Mouse (Mus musculus): ENCODE measurements around the gene Cyp4a12b. TPM values are rescaled to one million over a fixed set of nuclear protein-coding genes. Genes with fewer than 3 reads are reported as not detected.

Gene Cyp4a12b
- not detected in 2 replicates for polyA plus RNA-seq (2012; rRNA removed; ENCODE audit: low replicate concordance)

GRCm38 (mm10) chr4:115411324-115411723 lies at the start of gene Cyp4a12b:
Gene Cyp4a12b, plus strand, starts transcription at chr4:115411624.

DNA sequence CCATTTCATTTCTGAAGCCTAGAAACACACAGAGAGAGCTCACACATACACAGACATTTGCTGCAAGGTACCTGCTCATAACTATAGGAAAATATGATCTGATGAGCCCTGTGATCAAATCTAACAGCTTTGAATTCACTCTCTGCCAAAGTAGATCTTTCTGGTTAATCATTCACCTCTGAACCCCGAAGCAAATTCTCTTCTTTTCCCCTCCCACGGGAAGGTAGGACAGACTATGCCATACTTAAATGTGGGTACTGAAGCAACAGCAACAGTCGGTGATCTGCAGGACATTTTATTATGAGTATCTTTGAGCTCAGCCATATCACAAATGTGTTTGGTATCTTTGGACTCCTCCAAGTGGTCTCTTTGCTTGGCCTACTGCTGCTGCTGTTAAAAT lies 40.9 kb downstream of the Cyp4a12b start, which contains the start of gene Cyp4a30b:
Gene Cyp4a30b (plus strand): TSS at position 301 of the 400 bp plus-strand sequence.

Other genes starting within 250 kb of the Cyp4a12b start
- not detected in 2 replicates for gene Cyp4a29, start 169.5 kb upstream of the Cyp4a12b start, polyA plus RNA-seq (2012; rRNA removed; ENCODE audit: low replicate concordance)
- 0.48 TPM in 1 of 2 replicates, not detected in the other for gene Cyp4a12a, start 112.6 kb upstream of the Cyp4a12b start, polyA plus RNA-seq (2012; rRNA removed; ENCODE audit: low replicate concordance)
- not detected in 2 replicates for gene Cyp4a30b, start 41.0 kb downstream of the Cyp4a12b start, polyA plus RNA-seq (2012; rRNA removed; ENCODE audit: low replicate concordance)
- 0.10 TPM in 1 of 2 replicates, not detected in the other for gene Cyp4a14, start 84.5 kb downstream of the Cyp4a12b start, polyA plus RNA-seq (2012; rRNA removed; ENCODE audit: low replicate concordance)
- gene Cyp4a10, start 106.6 kb downstream of the Cyp4a12b start, polyA plus RNA-seq (2012; rRNA removed; ENCODE audit: low replicate concordance) = 0.19 TPM in 1 of 2 replicates, not detected in the other
- not detected in 2 replicates for gene Cyp4a31, start 152.0 kb downstream of the Cyp4a12b start, polyA plus RNA-seq (2012; rRNA removed; ENCODE audit: low replicate concordance)
- gene Cyp4a32, start 189.3 kb downstream of the Cyp4a12b start, polyA plus RNA-seq (2012; rRNA removed; ENCODE audit: low replicate concordance) = not detected in 2 replicates
- 54.4 and 242 TPM in 2 replicates for gene Cyp4b1, start 236.1 kb downstream of the Cyp4a12b start, polyA plus RNA-seq (2012; rRNA removed; ENCODE audit: low replicate concordance)

Measured in subcutaneous adipose tissue, adult 2 months (tissue).